Mouse (Mus musculus) heart, postnatal 36 days (tissue): Measurements from ENCODE around the gene Gm17657. TPM values are rescaled to one million over a fixed set of nuclear protein-coding genes. Genes with fewer than 3 reads are reported as not detected.
A peak's percentile ranks its signal among the peaks of the same experiment; 100 is the strongest.

Experiments
- DNase-seq, 2 experiments: peaks; one replicate each; pipeline ENCODE4 v3.0.0; 2021 to 2022
- intact Hi-C: fragments of 180-260 bp; cut with DNase I; formaldehyde crosslinking; loops from one replicate; pipeline ENCODE4 v1.15.1; 2025
- microRNA-seq, 2 experiments: library from miRNA; unstranded; fragments of <30 nt; microRNA quantifications; one replicate each; pipeline ENCODE4 v1.2.0; 2021; ENCODE audit warnings: borderline number of aligned reads in 2 of 2
- total RNA-seq, 2 experiments: library from RNA; stranded (reverse); gene quantifications; 2 replicates each; pipeline ENCODE4 v1.2.3; 2021

Gene Gm17657
- total RNA-seq, 2 experiments from 2014 or later, result not detected

GRCm38 (mm10) chr17:29489971-29490712 is 59.3 kb downstream of the Gm17657 start:
- intact Hi-C loops, result loop anchor here (2.0 to 5.0 kb wide), 3 partner anchors 31 to 223 kb away; partner anchors contain the start of gene BC004004
- peak; percentile 96 for DNase-seq

- intact Hi-C loops, result no loop called here
- DNase-seq, result no peak
Measured at GRCm38 (mm10) chr17:29488978-29489970, 60.2 kb downstream of the Gm17657 start.

DNA sequence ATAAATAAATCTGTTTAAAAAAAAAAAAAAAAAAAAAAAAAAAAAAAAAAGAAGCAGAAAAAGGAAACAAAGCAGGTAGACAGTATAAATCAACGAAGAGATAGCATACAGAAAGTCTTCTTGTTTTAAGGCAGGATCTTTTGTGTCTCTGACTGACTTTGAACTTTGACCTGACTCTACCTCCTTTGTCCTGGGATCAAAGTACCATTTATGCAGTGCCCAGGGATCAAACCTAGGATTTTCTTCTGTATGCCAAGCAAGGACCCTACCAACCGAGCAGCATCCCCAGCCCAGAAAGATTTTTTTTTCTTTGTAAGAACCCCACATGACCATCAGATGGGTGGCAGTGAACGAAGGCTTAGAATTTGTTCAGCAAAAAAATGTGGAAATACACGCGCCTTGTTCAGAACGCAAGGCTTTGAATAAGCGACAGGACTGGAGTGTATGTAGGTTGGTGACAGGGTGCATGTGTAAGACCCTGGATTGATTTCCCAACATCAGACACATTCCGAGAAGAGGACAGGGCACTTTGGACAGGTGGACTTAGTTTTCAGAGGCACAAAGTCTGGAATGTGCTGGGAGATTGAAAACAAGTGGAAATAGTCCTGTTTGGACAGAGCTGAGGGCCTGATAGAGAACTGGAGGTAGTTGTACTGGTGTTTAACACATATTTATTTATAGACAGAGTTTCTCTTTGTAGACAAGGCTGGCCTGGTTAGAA is 61.0 kb downstream of the Gm17657 start:
- intact Hi-C loops, result no loop called here
- DNase-seq, result no peak

DNA sequence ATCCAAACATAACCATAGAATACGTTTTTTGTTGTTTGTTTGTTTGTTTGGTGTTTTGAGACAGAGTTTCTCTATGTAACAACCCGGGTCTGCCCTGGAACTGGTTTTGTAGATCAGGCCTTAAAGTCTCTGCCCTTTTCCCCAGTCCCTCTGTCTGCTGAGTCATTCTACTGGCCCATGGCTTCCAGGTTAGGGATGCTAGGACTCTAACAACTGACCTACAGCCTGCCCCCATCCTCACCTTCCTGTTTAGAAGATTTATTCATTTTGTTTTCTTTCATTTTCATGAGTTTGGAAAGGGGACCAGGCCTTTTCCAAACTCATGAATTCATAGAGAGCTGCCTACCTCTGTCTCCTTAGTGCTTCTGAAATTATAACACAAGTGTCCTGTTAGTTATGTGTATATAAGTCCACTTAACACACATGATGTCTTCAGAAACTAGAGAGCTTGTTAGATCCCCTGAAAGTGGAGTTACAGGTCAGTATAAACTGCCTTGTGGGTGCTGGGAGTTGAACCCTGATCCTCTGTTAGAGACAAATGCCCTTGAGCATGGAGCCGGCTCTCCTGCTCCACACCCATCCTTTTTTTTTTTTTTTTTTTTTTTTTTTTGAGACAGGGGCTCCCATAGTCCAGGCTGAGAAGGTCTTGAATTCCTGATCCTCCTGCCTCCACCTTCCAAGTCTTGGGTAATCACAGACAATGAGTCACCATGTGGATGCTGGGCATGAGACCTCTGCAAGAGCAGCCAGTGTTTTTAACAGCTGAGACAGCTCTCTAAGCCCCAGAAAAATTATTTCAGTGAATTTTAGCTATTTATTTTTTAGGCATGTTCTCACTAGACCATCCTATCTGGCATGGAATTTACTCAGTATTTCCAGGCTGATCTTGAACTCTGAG is 63.9 kb downstream of the Gm17657 start:
- DNase-seq, result no peak
- intact Hi-C loops, result no loop called here

- intact Hi-C loops, result no loop called here
Measured at GRCm38 (mm10) chr17:29484431-29484830, 65.0 kb downstream of the Gm17657 start.

DNA sequence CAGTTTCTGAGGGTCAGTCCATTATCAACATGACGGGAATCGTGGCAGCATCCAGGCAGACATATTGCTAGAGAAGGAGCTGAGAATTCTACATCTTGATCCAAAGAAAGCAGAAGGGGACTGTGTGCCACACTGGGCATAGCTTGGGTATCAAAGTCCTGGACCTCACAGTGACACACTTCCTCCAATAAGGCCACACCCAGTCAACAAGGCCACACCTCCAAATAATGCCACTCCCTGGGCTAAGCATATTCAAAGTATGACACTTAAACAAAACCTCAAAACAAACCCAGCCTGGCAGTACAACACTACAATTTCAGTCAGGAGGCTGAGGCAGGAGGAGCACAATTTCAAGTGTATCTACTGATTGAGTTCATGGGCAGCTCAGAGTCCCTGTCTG is 66.2 kb downstream of the Gm17657 start:
- intact Hi-C loops, result loop anchor here (2.0 kb wide), 1 partner anchor 14 kb away; no protein-coding TSS in a partner anchor
- no peak for DNase-seq

More at GRCm38 (mm10) chr17:29484431-29484830, 65.0 kb downstream of the Gm17657 start:
- no peak for DNase-seq

DNA sequence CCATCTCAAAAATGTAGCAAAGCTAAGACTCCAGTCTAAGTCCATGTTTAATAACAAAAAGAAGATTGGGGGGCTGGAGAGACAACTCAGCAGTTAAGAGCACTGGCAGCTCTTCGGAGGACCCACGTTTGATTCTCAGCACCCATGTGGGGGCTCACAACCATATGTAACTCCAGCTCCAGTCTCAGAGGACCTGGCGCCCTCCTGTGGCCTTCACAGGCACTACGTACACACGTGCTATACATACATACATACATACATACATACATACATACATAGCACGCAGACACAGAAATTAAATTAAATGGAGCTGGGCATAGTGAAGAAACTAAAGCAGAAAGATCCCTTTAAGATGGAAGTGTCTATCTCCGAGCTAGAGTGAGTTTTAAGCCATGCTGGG is 66.8 kb downstream of the Gm17657 start:
- intact Hi-C loops, result loop anchor here (2.0 kb wide), 1 partner anchor 14 kb away; no protein-coding TSS in a partner anchor
- DNase-seq, result no peak

GRCm38 (mm10) chr17:29480256-29480655 is 69.2 kb downstream of the Gm17657 start:
- intact Hi-C loops, result no loop called here
- DNase-seq, result no peak

- intact Hi-C loops, result no loop called here
- DNase-seq, result no peak
Measured at GRCm38 (mm10) chr17:29478271-29478670, 71.2 kb downstream of the Gm17657 start.

- intact Hi-C loops, result no loop called here
- DNase-seq, result no peak
Measured at GRCm38 (mm10) chr17:29477357-29477756, 72.1 kb downstream of the Gm17657 start.

DNA sequence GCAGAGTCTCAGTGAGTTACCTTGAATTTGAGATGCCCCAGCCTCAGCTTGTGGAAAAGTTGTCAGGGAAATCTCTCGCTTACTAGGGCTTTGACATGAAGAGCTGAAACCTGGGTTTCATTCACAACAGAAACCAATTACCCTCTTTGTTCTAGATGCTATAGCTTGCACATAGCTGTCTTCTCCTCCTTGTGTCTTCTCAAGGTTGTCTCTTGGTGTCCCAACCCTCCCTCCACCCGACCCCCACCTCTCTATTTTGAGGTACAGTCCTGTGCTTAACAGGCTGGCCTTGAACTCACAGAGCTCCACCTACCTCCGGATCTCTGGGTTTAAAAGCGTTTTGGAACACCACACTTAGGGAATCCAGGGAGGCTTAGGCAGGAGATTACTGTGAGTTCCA is 73.0 kb downstream of the Gm17657 start:
- no peak for DNase-seq
- intact Hi-C loops, result no loop called here

GRCm38 (mm10) chr17:29475142-29475541 is 74.3 kb downstream of the Gm17657 start:
- intact Hi-C loops, result no loop called here
- no peak for DNase-seq

DNA sequence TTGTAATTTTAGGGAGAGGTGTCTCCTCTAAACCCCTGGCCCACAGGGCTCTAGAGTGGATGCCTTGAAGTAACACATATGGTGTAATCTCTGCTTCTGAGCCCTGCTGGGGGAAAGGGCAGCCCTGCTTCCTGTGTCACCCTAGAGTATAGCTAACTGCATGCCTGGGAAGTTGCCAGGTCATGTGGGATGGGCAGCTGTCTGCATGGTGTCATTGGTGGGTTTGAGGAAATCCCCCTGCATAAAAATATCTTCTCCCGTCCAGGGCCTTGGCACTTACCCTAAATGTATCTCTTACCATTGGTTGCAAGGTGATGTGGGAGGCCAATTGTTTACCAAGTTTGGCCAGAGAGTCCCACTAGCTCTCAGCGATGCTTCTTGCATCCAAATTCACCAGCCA is 75.4 kb downstream of the Gm17657 start:
- DNase-seq, result no peak
- intact Hi-C loops, result no loop called here

DNA sequence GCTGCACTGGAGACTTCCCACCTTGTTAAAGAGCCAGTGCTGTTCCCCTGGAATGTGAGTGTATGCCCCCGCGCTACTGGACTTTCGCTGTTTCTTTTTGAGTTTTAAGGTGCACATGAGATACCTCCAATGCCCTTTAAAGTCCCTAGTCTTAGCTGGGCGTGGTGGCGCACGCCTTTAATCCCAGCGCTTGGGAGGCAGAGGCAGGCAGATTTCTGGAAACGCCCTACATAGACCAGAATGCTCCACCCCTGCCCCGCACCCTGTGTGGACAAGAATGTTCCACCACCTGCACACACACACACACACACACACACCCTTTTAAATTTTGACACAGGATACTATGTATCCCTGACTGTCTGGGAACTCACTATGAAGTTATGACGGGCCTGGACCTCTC is 76.0 kb downstream of the Gm17657 start:
- intact Hi-C loops, result no loop called here

More for the DNA sequence above, 76.0 kb downstream of the Gm17657 start:
- DNase-seq, result no peak

Small RNAs within 50 kb of the gene (microRNA-seq; reads per million reads assigned to microRNA genes)
- 0 to 0.72 reads per million in 2 experiments for gene Mir7667

Other genes with a start within 250 kb of the Gm17657 start
- gene Pi16, start 232.0 kb downstream of the Gm17657 start, total RNA-seq, result 10 to 100 TPM; 35.9 to 42.4 TPM
- 100 to 1,000 TPM; 201 to 211 TPM for gene Mtch1, start 201.7 kb downstream of the Gm17657 start, total RNA-seq
- gene Fgd2, start 188.7 kb downstream of the Gm17657 start, total RNA-seq, result 1 to 10 TPM; 3.5 to 4.5 TPM
- 10 to 100 TPM; 22.3 to 36.3 TPM for gene Pim1, start 58.9 kb downstream of the Gm17657 start, total RNA-seq
- gene Tbc1d22b, start 147 bp upstream of the Gm17657 start, total RNA-seq, result 10 to 100 TPM; 11.9 to 12.5 TPM
- gene Tmem217, start 2.7 kb upstream of the Gm17657 start, total RNA-seq, result not detected
- gene Rnf8, start 65.2 kb upstream of the Gm17657 start, total RNA-seq, result 10 to 100 TPM; 18.7 to 19.2 TPM
- under 1 TPM; 0.78 to 0.81 TPM for gene Gm28043, start 65.2 kb upstream of the Gm17657 start, total RNA-seq
- 10 to 100 TPM; 45.5 to 54.4 TPM for gene Cmtr1, start 111.0 kb upstream of the Gm17657 start, total RNA-seq
- 10 to 100 TPM; 11.0 to 11.6 TPM for gene Ccdc167, start 167.4 kb upstream of the Gm17657 start, total RNA-seq